Mouse (Mus musculus) urinary bladder, postnatal 10 days (tissue): ENCODE data around the gene B4galt3.
"Not testable (repeated sequence)": the region's sequence is repeated elsewhere in the genome, so short reads cannot be mapped to it uniquely, and the experiment has no call there.

Source experiments
- DNase-seq: peaks from one replicate; pipeline ENCODE4 v3.0.0; 2022; ENCODE audit warnings: low spot score

Gene B4galt3

DNA sequence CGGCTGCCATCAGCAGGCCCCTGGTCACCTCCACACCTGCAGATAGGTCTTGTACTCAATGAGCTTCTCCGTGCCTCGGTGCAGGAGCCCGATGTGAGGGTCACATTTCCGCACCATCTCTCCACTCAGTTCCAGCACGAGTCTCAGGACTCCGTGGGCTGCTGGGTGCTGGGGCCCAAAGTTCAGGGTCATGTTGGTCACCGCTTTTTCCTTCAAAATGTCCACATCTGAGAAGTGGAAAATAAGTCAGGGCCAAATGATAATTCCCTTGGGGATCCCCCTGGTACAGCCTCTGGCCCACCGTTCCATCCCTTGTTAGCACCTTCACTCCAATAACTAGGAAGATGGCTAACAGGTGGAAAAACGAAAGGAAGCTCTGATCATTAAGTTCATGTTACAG, 29.2 kb upstream of the B4galt3 start:
- DNase-seq, result no peak

DNA sequence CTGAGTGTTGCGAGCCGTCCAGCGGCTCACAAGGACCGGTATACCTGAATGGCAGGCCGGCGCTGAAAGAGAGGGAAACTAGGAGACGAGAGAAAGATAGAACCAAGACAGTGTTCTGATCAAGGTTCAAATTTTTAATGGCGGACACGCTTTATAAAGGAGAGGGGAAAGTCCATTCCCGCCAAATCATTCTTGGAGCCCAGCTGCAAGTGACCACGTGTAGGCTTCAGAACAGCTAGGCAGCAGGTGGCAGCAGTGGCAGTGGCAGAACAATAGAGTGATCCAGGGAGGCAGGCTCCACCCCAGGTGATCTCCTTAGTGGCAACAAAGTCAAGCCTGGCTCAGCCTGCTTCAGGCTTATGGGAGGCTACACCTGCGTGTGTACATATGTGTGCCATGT, 28.2 kb upstream of the B4galt3 start:
- DNase-seq, result not testable (repeated sequence)

DNA sequence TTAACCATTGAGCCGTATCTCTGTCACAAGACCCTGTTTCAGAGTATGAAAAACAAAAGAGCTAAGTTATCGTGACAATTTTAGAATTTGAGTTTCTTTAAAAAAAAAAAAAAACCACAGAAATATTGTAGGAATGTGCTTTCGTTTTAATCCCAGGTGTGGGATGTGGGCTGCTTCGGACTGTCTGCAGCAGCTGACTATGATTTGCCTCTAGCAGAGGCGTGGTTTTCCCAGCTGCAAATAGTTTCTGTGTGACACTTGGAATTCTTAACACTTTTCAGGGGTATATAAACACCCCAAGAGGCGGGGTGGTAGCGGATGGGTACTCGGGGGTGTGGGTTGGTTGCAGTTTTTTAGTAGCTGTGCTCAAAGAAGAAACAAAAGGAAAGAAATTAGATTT, 24.8 kb upstream of the B4galt3 start:
- no peak for DNase-seq

DNA sequence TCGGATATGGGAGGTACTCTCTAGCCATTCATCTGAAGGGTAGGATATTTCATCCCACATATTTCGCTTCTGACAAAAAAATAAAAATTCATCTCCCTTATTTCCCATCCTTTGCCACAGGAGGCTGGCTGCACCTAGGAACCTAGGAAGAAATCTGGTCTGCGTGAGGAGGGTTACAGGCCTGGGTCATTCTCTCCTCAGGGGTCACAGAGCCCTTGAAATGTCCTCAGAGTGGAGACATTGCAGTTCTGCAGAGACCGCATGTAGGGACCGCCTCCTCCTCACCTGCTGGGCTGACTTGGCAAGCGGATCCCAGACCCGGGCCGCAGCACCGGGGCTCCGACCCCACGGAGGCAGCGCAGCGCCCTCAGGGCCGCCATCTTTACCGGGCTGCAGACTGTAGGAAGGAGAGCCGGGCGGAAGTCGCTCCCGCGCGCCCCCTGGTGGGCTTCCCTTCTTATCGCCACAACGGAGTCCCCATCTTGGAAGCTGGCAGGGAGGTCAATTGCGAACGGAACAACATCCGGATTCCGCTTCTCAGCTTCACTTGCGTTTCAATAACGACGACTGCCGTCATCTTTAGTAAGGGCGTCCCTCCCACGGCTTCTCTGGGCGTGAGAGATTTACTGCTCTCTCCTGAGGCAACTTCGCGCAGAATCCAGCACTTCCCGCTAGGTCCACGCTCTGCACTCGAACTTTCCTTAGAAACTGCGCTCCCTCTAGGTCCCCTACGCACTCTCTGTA, 23.2 kb upstream of the B4galt3 start:
- DNase-seq, result peak; percentile 79

DNA sequence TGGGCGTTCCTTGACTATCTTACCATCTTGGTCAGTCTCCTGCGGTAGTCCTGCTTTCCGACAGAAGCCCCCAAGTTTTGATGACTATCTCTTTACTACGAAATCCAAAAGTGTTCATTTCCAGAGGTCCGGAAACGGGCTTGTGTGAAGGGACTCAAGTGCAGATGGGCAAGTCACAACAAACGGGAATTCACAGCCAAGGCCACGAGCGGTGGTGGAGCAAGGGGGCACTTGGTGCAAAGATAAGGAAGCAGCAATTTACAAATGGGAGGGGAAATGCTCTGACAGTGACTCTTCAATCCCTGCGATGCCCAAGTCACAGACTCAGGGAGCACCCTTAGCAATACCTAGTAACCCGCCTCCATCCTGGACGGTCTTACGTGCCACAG, 22.7 kb upstream of the B4galt3 start:
- DNase-seq, result no peak

DNA sequence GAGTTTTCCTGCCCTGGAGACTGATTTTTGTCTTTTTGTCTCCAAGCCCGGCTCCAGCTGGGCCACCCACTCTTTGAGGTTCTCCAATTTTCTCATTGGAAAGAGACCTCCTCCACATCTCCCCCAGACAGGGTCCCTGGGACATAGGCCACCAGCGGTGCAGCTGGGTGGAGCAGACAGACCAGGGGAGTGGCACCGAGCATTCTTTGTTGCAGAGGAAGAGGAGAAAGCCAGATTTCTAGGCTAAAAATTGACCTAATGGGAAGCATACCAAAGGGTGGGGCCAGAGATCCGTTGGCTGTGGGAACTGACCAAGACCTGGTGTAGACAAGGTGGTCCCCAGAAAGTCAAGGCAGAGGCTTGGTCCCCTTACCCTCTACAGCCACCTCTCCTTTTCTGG, 22.2 kb upstream of the B4galt3 start:
- no peak for DNase-seq

DNA sequence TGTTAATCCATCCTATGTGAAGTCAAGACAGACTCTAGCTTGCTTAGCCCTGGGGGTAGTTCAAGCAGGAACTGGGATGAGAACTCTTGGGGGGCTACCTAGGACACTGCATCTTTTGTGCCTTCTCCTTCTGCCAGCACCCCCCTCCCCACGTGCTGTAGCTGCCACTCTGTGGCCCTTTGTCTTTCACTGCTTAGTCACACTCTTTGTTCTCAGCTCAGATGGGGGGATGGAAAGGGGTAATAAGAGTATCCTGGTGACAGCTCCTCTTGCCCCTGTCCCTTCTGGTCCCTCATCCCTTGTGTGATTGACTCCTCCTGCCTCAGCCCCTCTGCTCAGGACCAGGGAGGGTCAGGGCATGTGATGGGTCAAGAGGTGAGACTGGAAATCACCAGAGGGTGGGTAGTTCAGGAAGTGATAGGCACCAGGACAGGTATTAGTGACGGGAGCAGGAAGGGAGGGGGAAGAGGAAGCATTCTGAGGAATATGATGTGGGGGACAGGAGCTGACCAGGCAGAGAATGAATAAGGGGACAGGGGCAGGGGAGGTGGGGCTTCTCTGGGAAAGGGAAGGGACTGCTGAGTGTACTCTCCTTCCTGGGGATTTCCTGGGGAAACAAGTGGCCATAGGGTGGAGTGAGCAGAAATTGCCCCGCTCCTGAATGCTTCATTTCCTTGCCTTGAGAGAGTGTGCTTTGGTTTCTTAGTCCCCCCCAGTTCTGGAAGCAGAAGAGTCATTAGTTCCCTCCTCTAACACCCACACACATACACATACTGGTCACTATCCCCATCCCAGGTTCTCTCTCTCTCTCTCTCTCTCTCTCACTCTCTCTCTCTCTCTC, 21.5 kb upstream of the B4galt3 start:
- DNase-seq, result no peak

DNA sequence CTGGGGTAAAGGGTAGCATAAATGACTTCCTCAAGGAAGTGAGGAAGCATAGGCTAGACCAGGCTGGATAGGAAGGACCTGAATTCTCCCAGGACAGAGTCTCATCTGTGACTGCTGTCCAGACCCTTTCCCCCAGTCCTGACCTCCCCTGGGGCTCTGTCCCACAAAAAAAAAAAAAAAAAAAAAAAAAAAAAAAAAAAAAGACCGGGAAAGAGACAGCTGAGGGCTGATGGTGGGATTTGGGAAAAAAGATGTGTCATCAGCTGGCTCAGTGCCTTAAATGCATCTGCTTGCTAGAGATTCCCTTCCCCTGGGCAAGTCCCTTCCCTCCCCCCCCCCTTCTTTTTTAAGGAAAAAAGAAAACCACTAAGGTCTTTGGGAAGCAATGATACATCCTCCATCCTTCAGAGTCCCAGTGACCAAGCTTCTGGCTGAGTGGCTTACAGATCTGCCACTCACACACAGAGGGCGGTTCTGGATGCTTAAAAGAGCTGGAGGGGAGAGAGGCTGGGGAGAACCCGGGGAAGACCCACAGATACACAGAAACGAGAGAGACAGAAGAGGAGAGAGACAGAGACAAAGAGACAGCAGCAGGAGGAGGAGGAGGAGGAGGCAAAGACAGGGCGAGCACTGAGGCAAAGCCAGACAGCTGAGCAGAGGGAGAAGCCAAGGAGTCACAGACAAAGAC, 20.1 kb upstream of the B4galt3 start, which contains the start of gene Adamts4:
Gene Adamts4 (plus strand): TSS at position 509 of the 688 bp plus-strand sequence.
- no peak for DNase-seq

DNA sequence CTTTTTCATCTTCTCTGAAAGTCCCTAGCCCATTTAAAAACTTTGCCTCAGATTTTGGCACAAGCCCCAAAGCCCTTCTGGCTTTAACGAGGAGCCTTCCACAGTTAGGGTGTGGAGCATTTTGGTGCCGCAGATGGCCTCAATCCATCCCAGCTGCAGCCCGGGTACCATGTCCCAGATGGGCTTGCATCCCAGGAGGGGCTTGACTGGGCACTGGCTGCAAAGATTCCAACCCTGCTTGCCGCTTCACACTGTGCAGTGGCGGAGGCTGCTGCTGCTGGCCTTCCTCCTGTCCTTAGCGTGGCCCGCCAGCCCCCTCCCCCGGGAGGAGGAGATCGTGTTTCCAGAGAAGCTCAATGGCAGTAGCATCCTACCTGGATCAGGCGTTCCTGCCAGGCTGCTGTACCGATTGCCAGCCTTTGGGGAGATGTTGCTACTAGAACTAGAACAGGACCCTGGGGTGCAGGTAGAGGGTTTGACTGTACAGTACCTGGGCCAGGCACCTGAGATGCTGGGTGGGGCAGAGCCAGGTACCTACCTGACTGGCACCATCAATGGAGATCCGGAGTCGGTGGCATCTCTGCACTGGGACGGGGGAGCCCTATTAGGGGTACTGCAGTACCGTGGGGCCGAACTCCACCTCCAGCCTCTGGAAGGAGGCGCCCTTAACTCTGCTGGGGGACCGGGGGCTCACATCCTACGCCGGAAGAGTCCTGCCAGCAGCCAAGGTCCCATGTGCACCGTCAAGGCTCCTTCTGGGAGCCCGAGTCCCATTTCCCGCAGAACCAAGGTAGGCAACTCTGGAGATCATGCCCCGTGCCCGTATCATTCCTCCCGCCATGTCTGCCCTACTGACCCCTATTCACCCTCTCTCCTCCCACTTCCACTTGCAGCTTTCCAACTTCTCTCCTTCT, 19.2 kb upstream of the B4galt3 start, which contains the start of gene Ndufs2:
Gene Ndufs2 (minus strand): TSS at position 709 of the 914 bp plus-strand sequence.
- DNase-seq, result no peak

DNA sequence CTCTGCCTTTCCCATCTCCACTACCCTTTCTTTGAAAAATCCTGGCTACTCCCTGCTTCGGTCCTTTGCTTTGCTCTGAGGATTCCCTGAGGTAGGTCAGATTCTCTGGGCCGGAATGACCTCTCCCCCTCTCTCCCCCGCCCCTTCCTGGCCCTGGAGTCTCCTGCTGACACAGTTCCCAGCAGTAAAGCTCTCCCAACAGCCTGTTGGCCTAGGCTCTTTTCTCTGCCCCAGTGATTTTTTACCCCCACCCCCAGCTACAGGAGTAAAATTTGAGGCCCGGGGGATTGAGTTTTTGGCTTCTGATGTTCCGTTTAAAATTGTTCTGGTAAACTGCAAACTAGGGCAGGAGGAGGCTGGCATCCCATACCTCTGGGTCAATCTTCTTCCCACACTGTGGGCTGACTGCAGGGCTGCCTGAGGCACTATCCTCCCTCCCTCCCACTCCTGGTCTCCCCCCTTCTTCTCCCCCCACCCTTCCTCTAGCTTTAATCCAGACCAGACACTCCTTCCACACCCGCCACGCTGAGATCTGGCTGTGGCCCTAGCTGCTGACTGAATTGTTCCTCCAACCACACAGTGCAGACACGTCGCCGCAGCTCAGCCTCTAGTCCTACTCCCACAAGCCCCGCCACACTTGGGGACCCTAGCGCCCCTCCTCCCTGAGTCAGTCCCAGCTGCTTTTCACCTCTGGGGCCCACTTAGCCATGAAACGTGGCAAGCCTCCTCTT, 18.4 kb upstream of the B4galt3 start:
- DNase-seq, result no peak

DNA sequence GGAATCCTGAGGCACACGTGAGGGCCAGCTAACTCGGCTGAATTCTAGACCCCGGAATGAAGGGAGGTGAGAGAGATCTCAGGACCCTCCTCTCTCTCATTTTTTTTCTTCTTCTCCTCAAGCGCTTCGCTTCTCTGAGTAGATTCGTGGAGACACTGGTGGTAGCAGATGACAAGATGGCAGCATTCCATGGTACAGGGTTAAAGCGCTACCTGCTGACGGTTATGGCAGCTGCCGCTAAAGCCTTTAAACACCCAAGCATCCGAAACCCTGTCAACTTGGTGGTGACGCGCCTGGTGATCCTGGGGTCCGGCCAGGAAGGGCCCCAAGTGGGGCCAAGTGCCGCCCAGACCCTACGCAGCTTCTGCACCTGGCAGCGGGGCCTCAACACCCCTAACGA, 17.7 kb upstream of the B4galt3 start:
- DNase-seq, result no peak

DNA sequence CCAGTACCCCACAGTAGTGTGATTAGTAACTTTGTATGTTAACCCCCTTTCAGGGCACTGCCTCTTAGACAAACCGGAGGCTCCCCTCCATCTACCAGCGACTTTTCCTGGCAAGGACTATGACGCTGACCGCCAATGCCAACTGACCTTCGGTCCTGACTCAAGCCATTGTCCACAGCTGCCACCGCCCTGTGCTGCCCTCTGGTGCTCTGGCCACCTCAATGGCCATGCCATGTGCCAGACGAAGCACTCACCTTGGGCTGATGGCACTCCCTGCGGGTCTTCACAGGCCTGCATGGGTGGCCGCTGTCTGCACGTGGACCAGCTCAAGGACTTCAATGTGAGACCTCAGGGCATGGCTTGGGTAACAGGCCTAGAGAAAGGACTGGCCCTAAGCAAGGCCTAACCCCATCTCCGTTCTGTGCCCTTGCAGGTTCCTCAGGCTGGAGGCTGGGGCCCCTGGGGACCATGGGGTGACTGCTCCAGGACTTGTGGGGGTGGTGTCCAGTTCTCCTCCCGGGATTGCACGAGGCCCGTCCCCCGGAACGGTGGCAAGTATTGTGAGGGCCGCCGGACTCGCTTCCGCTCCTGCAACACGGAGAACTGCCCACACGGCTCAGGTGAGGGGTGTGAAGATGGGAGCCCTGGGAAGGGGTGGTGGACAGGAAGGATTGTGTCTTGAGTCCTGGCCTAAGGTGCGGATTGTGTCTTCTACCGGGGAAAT, 13.9 kb upstream of the B4galt3 start:
- no peak for DNase-seq

DNA sequence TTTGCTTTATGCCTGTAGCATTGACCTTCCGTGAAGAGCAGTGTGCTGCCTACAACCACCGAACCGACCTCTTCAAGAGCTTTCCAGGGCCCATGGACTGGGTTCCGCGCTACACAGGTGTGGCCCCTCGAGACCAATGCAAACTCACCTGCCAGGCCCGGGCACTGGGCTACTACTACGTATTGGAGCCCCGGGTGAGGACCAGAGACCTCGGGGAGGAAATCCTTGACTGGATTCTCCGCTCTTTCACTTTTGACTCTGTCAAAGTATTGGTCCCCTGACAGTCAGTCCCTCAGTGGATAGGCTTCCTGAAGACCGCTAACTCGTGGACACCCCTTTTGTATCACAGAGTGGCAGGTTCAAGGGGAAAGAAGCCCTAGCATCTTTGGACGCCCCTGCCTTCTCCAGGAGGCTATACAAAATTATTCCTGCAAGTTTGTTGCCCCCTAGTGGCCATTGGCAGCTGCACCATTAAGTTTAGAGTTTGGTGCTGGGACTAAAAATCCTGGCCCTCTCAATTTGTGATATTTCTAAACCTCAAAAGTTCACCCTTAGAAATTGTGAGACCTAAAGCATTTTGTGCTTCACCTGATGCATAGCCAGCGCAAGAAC, 13.1 kb upstream of the B4galt3 start:
- no peak for DNase-seq

DNA sequence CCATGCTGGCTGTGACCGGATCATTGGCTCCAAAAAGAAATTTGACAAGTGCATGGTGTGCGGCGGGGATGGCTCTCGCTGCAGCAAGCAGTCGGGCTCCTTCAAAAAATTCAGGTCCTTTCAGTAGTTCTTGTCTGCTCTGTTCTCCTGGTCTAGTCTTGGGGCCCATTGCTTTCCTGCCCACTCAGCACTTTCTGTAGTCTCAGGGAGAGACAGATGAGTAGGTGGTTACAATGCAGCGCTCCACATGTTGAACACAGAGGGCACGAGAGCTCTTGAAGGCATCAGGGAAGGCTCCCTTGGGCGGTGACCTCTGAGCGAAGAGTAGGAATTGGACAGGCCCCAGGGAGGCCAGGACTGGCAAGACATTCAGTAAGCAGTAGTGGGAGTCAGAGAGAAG, 12.3 kb upstream of the B4galt3 start:
- DNase-seq, result no peak

DNA sequence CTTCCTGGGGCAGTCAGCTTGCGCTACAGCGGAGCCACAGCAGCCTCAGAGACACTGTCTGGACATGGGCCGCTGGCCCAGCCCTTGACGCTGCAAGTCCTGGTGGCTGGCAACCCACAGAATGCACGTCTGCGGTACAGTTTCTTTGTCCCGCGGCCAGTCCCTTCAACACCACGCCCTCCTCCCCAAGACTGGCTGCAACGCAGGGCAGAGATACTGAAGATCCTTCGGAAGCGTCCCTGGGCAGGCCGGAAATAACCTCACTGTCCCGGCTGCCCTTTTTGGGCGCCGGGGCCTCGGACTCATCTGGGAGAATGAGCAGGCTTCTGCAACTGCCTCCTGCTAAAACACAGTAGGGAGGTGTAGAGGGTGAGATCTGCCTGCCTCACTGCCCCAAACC, 11.2 kb upstream of the B4galt3 start:
- DNase-seq, result no peak

DNA sequence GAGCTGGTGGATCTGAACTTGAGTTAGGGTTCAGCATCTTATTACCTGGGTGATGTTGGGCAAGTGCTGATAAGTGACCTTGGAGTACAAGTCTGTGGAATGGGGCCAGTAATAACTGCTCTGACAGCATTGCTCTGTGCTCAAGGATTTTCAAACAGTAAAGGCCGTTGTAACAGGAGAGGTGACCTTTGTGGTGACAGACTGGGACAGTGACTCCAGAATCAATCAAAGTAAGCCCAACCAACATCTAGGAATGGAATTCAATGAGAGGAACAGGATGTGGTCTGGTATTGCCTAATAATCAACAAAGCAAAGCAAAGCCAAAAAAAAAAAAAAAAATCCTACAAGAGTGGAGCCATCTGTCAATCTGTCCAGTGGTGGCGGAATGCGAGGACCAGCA, 9.8 kb upstream of the B4galt3 start:
- no peak for DNase-seq

DNA sequence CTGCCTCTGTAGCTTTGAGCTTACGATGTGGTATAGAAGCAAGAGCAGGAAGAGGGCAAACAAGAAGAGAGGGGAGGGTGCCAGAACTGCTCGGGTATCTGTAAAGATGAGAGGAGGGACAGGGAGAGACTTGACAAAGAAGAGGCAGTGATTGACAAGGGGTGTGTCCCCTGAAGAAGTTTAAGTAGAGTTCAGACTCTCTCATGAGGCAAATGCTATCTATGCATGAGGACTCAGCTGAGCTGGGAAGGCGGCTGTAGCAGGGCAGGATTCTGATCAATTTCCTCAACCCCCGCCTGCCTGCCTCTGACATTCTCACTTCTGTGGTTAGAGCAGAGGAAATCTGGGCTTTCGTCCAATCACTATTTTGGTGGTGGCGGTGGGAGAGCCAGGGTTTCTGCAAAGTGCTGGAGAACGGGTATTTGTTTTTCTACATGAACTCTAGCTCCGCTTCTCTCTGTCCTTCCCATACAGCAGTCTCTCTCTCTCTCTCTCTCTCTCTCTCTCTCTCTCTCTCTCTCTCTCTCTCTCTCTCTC, 7.5 kb upstream of the B4galt3 start:
- no peak for DNase-seq

DNA sequence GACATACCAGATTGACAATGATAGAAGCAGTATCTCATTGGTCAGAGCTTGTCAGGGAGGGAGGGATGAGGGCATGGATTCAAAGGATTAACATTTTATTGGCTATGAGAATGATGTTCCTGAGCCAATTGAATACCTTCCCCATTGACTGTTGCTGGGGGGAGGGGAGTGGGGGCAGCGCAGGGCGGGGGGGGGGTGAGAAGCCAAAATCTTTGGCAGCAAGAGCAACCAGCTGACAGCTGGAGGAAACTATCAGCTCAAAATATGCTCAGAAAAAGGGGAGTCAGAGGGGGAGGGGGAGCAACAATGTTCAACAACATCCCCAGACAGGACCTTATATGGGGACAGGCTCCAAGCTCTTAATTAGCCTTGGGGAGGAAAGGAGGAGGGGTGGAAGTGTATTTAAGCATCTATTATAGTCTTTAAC, 6.9 kb upstream of the B4galt3 start:
- no peak for DNase-seq

DNA sequence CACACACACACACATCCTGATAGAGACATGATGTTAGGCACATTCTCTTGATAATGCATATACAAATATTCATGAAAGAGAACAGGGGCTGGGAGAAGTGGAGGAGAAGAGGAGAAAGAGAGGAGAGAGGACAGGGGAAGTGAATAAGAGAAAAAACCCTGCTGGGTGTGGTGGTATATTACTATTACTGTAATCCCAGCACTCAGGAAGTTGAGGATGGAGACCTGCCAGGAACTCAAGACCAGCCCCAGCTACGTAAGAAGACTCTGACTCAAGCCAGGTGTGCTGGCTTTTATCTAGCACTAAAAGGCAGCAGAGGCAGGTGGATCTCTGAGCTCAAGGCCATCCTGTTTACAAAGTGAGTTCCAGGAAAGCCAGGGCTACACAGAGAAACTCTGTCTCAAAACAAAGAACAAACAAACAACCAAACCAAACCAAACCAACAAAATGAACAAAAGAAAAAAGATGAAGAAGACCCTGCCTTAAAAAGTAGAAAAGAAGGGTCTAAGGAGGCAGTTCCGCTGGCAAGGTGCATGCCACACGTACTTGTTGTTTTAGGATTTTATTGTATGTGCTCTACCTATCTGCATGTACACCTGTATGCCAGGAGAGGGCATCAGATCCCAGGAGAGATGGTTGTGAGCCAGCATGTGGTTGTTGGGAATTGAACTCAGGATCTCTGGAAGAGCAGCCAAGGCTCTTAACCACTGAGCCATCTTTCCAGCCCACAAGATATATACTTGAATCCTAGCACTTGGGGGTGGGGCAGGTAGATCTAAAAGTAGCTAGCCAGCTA, 6.3 kb upstream of the B4galt3 start:
- no peak for DNase-seq
